Mouse (Mus musculus) cerebellum, postnatal 10 days (tissue): ENCODE data around the gene Mtfmt.
A peak's percentile ranks its signal among the peaks of the same experiment; 100 is the strongest.

Experiments used
- DNase-seq, 2 experiments: peaks; one replicate each; pipeline ENCODE4 v3.0.0; 2021; ENCODE audit warnings: mixed read lengths in 2 of 2

Mtfmt gene

DNA sequence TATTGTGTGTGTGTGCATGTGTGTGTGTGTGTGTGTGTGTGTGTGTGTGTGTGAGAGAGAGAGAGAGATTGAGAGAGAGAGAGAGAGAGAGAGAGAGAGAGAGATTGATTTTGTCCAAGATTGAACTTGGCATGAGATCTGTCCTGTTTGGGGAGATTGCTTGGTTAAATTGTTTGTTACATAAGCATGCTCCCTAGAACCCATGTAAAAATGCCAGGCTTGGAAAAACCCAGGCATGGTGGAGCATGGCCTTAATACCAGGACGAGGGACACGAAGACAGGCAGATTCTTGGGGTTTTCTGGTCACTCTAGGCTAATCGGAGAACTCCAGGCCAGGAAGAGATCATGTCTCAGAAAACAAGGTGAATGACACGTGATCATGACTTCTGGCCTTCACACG is 7.6 kb upstream of the Mtfmt start:
- no peak for DNase-seq

DNA sequence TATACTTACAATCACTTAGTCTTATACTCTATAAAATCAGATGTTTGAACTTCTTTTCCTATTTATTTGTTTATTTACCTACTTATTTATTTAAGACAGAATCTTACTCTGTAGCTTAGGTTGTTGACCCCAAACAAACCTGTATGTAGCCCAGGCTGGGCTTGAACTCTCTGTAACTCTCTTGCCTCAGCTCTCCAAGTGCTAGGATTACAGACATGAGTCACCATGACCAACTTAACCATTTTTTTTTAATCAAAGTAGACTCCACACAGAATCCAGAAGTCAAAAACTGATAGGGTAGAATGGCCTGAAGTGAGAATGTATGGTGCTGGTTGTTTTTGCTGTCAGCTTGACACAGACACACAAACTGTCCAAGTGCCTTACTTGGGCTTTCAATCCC is 5.2 kb upstream of the Mtfmt start:
- DNase-seq, result no peak

DNA sequence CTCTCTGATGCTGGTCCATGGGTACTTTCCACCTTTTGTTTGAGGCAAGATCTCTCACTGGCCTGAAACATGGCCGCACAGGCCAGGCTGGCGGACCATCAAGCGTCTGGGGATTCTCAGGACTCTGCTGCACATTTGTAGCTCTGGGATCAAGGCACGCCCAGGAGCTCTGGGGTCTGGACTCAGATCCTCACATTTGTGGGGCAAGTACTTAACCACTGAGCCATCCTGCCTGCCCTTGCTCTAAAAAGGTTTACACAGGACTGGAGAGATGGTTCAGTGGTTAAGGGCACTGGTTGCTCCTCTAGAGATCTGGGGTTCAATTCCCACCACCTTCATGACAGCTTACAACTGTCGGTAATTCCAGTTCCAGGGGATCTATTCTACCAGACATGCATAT is 4.7 kb upstream of the Mtfmt start:
- DNase-seq, result no peak

DNA sequence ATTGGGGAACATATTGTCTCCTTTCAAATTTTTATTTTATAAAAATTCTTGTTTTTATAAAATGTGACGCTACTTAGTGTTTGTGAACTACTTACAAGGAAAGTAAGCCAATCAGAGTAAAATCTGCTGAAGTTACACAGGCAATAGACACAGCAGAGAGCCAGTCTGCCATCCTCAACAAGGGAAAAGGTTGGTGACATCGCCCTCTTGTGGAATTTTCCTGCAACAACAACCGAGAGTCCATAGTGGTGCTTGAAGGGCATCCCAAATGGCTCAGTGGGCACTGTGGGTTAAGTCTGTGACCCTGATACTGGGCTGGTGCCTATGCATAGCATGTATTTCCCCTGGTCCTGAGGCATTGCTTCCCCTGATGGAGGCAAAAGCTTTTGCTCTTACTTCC is 3.3 kb upstream of the Mtfmt start:
- DNase-seq, result peak; percentile 91 to 93

DNA sequence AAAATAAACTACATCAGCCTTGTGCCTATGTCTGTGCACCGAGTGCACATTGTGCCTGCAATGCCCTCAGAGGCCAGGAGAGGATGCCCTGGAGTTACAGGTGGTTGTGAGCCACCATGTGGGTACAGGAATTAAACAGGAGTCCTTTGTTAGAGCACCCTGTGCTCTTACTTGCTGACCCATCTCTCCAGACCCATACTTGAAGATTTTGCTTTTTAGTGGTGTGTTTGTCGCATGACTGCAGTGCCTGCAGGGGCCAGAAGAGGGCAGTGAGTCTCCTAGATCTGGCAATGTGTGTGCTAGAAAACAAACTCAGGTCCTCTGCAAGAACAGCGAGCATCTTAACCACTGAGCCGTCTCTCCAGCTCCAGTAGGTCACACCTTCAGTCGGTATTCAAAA is 1.4 kb upstream of the Mtfmt start:
- peak; percentile 61 to 63 for DNase-seq

DNA sequence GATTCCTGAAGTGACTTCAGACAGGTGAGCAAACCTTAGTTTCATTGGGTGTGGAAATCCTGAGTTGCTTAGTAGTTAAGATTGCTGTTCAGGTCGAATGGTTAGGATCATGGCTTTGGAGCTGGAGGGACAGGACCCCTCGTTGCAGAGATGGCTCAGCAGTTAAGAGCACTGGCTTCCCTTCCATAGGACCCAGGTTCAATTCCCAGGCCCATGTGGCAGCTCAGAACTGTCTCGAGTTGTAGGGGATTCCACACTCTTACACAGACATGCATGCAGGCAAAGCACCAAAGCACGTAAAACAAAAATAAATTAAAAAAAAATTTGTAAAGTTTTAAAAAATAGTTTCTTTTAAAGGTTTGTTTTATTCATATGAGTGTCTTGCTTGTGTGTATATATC is 371 bp upstream of the Mtfmt start:
- no peak for DNase-seq

DNA sequence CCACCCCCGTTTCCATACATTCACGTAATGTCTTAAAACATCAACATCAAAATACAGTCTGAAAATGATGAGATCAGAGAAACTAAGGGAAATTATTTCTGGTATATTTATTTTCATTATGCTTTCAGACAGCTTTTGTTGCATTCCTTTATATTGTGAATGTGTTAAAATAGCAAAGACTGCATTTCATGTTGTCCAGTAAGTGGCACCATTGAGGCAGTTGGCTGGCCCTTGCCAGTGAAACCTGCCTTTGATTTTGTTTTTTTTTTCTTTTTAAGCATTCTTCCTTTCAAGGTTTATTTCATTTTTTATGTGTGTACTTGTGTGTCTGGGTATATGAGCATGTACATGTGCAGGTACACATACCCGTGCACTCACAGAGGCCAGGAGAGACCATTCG is 9.1 kb downstream of the Mtfmt start:
- DNase-seq, result no peak

DNA sequence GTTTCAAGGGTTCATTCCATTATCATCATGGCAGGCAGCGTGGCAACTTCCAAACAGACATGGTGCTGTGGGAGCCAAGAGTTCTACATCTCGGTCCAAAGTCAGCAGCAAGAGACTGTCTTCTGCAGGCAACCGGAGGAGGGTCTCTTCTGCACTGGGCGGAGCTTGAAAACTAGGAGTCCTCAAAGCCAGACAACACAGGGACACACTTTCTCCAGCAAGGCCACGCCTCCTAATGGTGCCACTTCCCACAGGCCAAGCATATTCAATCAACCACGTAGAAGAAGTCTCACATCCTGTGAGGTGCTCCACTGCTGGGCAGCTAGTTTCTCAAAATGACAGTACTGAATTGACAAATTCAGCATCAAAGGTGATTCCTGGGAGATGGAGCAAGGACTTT is 12.4 kb downstream of the Mtfmt start:
- no peak for DNase-seq

DNA sequence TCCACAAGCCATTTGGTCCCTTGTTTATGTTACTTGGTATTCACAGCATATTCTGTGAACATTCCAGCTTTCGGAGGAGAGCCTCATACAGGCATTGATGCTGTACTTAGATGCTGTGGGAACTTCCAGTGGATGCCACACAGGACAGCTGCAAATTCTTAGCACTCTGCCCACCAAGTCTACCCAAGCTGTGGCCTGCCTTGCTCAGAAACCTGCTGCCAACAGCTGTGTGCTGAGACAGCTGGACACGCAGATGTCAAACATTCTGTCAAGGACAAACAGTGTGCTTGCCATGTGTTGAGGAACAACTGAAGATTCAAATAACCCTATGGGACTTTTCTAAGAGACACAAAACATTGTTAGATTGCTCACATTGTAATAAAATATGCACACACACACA is 23.4 kb downstream of the Mtfmt start:
- no peak for DNase-seq

DNA sequence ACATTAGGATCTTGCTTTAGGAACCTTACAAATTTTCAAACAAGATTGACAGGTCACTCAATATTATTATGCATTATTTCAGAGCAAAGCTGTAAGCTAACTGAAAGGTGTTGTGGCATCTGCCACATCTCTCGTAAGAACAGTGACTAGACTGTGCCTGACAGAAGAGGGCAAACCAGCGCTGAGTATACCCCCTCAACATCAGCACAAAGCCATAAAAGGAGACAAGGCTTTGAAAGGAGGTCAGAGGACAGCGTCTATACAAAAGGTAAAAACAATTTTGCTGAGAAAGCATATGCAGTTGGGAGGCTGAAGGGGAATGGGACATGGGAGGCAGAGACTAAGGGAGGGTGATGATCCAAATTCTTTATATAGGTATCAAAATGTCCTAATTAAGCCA is 24.6 kb downstream of the Mtfmt start:
- no peak for DNase-seq

DNA sequence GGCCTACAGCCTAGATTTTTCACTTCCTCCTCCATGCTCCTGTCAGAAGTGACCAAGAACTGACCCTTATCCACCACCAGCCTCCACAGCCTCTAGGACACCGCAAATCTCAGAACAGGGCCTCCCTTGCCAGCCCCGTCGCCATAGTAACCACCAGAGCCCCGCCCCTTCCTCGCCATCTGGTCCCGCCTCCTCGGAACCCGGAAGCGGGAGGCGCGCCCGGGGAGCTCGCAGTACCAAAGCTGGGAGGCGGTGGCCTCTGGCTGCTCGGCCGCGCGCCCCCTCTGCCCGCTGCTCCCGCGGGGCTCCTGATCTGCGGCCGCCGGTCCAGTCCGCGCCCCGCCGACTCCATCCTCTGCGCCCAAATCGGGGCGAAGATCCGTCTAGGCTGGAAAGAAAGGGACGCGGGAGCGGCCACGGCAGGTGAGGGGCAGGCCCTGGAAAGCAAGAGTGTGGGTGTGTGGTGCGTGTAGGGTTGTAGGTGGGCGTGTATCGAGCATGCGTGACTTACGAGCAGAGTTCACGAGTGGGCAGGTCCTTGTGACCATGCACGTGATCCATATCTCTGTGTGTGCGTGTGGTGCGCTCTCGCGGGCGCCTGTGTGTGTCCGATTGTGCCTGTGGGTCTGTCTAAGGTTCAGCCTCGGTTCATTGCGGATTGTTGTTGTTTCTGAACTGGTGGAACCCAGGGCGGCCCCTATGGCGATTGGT is 25.3 kb downstream of the Mtfmt start, which contains the start of gene Spg21:
TSS of gene Spg21 (plus strand) at position 216 of the 711 bp plus-strand sequence.
- DNase-seq, result peak; percentile 99

DNA sequence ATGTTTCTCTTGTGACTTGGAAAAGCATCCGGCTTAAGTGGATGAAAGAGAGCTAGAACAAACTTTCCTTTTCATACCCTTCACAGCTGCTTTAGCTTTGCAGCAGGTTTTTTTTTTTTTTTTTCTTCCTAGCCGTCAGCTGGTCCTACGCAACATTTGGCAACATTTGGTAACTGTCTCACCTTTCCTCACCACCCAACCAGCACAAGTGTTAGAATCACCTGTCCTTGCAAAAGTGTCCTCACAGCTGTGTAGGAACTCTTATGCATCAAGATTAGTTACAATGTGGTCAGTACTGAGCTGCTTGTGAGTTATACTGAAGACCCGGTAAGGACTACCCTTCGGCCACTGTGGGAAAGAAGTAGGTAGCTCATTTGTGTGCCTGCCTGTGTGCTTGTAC is 27.0 kb downstream of the Mtfmt start:
- DNase-seq, result no peak

DNA sequence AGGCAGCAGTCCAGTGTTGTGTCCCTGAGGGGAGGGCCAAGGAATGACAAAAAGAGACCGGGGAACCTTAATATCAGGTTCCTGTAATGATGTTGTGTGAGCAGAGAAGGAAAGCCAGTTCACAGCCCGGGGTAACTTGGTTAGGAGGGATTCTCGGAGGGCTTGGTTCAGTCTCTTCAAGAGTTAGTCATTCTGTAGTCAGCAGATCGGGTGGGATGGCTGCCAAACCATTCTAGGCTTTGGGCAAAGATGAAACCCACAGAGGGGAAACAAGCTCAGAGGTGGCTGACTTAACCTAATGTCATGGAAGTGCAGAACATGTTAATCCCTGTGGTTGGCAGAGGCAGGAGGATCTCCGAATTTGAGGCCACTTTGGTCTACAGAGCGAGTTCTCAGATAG is 28.6 kb downstream of the Mtfmt start:
- DNase-seq, result peak; percentile 39 to 52

DNA sequence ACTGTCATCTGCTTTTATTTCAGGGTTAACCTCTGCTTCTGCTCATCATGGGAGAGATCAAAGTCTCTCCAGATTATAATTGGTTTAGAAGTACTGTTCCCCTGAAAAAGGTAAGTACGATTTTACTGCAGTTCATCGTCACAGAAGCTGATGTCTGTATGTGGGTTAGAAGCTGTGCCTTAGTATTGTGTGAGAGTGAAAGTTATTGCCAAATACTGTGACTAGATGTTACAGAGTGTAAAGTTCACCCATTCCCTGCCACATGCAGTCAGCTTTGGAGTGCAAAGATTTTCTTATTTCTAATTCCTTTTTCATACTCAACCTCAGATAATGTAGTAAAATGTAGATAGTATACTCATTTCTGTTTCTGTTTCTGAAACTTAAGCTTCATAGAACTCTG is 29.7 kb downstream of the Mtfmt start:
- DNase-seq, result no peak

DNA sequence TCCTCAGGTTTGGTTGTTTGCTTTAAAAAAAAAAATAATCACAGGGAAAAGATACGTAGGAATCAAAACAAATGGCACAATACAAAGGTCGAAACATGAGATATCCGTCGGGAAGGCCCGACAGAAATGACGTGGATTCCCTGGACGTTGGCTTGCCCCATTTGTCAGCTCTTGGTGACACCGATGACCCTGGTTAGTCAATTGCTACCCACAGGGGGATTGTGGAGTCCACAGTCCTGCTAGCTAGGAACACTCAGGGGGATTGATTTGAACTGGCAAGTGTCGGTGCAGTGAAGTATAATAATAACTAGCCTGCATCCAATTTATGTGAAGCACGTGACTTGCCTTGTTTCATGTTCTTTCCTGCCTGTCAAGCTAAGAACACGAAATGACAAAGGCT is 32.1 kb downstream of the Mtfmt start:
- no peak for DNase-seq

DNA sequence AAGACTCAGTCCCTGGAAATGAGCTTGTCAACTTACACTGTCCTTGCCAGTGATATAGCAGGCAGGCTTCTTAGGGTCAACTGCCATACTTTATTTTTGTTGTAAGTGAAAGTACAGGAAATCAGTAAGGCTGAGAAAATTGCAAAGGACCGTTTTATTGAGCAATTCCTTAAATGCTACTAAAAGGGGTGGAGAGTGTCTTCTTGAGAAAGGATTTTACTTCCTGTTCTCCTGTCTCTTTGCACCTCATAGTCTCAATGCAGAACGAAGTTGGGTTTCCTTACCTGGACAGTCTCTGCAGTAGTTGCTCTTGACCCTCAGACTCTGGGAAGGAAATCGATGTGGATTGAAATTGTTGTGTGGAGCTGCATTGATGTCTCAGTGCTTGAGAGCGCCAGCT is 37.2 kb downstream of the Mtfmt start:
- DNase-seq, result no peak

DNA sequence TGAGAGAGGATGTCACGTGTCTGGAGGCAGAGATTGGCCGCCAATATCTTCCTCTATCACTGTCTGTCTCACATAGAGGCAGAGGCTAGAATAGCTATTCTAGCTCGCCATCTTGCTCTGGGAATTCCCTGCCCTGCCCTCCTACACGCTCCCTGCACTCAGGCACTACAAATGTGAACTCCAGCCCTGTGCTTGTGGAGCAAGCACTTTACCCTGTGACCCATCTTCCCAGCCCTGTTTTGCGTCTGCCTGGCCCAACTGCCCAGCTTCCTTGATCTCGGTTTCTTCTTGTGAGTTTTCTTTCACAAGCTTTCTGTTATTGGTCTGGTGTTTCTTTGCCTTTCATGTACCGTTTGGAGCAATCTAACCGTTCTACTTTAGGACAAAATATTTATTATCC is 43.6 kb downstream of the Mtfmt start:
- no peak for DNase-seq

DNA sequence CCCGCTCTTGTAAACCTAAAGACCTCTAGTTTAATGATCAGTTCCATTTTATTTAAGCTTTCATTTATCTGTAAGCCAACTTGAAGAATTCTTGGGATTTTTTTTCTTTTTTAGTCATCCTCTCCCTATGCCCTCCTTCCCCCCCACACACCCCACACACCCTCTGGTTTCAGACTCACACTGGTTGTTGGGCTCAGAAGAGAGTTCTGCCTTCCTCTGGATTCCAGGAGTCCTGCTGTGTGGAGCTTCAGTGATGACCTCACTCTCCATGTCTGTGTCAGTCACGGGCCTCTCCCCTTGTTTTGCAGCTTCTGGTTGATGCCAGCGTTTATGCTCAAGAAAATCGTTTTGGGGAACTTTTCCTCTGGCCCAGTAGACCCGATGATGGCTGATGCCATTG is 44.5 kb downstream of the Mtfmt start:
- no peak for DNase-seq

DNA sequence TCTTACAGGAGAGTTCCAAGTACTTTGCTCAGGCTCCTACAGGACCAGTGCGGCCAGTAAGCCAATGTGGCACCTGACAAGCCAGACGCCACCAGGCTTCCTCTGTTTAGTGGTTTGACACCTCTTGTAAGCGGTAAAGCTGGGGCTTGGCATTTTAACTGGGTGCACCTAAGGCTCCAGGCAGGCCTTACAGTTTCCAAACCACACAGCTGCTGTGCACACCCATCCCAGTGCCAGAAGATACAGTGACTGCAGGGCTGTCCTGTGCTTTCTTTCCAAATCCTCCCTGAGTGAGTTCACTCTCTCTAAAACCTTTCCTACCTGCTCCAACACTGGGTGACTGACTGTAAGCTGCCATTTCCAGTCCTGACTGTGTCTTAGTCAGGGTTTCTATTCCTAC is 55.9 kb downstream of the Mtfmt start:
- no peak for DNase-seq

DNA sequence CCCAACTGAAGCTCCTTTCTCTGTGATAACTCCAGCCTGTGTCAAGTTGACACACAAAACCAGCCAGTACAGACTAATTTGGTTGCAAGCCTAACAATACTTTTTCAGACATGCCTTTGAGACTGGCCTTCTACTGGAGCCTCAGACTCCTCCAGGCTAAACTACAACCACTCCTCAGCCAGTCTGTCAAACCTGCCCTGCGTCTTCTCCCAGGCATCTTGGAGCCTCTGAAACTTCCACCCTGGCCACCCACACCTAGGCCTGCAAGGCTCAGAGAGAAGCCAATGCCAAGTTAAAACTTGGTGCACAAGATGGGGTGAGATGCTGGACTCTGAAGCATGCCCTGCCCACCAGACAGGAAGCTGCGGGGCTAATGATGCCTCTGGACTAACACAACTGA is 56.8 kb downstream of the Mtfmt start:
- no peak for DNase-seq

DNA sequence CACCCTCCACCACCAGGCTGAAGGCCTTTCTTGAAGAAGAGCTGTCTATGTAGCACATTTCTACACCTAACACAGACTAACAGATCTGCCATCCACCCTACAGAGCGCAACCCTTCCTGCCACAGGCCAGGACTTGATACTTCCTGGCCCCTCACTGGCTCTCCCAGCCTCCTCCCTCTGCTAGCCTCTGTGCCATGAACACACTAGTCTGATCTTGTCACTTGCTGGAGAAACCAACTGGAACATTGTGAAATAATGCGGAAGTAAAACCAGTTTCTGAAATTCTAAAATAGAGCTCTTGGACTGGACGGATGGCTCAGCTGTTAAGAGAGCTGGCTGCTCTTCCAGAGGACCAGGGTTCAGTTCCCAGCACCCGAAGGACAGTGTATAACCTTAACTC is 57.3 kb downstream of the Mtfmt start:
- DNase-seq, result no peak

DNA sequence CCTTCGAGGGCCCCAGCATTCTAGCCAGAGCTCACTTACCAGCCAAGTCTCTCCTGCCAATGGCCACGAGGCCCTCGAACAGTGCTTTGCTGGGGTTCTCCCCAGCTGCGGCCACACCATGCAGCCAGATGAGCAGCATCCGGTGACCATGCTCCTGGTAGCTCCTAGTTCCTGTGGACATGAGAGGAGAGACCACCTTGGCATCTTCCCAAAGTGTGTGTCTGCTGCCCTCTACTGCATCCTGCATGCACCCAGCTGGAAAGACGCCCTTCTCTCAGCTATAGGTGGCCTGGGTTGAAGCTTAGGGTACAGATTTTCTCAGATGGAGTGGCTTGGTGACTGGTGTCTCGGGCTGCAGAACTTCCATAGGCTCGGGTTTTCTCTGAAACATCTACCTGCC is 66.6 kb downstream of the Mtfmt start:
- peak; percentile 72 to 77 for DNase-seq
